ENCODE assay signal across 9 mouse cellular contexts in genomic region chr11:87444056-87444455, GRCm38 (mm10). TPM values are rescaled to one million over a fixed set of nuclear protein-coding genes. Genes with fewer than 3 reads are reported as not detected.
A peak's percentile ranks its signal among the peaks of the same experiment; 100 is the strongest.
DNase-seq lines count a peak whose midpoint lies in the region; ATAC-seq and TF ChIP-seq lines count a peak whose summit lies in the region.
"Not testable (repeated sequence)": the region's sequence is repeated elsewhere in the genome, so short reads cannot be mapped to it uniquely, and the experiment has no call there.
"Had no signal": no experiment of that assay in that cellular context is flagged by ENCODE, and none has a peak within 500 bp of the region (broad histone marks: within the 10 kb centered on the region; RNA-seq: fewer than 3 reads in every experiment).

No protein-coding gene starts in this region.

- not testable (repeated sequence) for H3K27me3 ChIP-seq in MEL (ENCODE audit: control insufficient read depth in 1 of 2, insufficient read depth in 2 of 2, low read length in 2 of 2); forebrain, embryonic 15.5 days; hindbrain, embryonic 13.5 days; liver, embryonic 12.5 days (replicated peaks); liver, postnatal 0 days (ENCODE audit: insufficient read depth, low read length); midbrain, embryonic 15.5 days (replicated peaks); stomach, embryonic 15.5 days (replicated peaks)

- not testable (repeated sequence) for ATAC-seq in forebrain, embryonic 15.5 days (replicated peaks); hindbrain, embryonic 13.5 days (ENCODE audit: low FRiP score); liver, embryonic 12.5 days; liver, postnatal 0 days; midbrain, embryonic 15.5 days (replicated peaks); stomach, embryonic 15.5 days (ENCODE audit: insufficient read depth, low FRiP score, low read depth)

- H3K9me3 ChIP-seq in MEL (replicated peaks; ENCODE audit: insufficient read depth, low read length); forebrain, embryonic 15.5 days; hindbrain, embryonic 13.5 days; liver, embryonic 12.5 days (replicated peaks); liver, postnatal 0 days (ENCODE audit: low read length); midbrain, embryonic 15.5 days; stomach, embryonic 15.5 days: not testable (repeated sequence)

- 76% methylated on average over 10 of the region's 10 CpGs for WGBS in forebrain, embryonic 15.5 days
- WGBS in hindbrain, embryonic 13.5 days: 73% methylated on average over 10 of the region's 10 CpGs
- 49% methylated on average over 10 of the region's 10 CpGs for WGBS in liver, embryonic 12.5 days (ENCODE audit: insufficient replicate concordance)
- 64% methylated on average over 10 of the region's 10 CpGs for WGBS in liver, postnatal 0 days (ENCODE audit: insufficient replicate concordance)
- WGBS in midbrain, embryonic 15.5 days: 67% methylated on average over 10 of the region's 10 CpGs
- WGBS in stomach, embryonic 15.5 days: 65% methylated on average over 10 of the region's 10 CpGs

- H3K27ac ChIP-seq in MEL (ENCODE audit: control insufficient read depth, low read depth, low read length): 0 out of 2 replicates have a peak overlapping the region, but pooled peaks have one; percentile 8
- H3K27ac ChIP-seq in forebrain, embryonic 15.5 days (replicated peaks): peak overlapping the region; percentile 86; the same call in 1 of the 2 replicates
- peak overlapping the region; percentile 88 for H3K27ac ChIP-seq in hindbrain, embryonic 13.5 days
- H3K27ac ChIP-seq in liver, embryonic 12.5 days: peak overlapping the region; percentile 78; the same call in 1 of the 2 replicates
- H3K27ac ChIP-seq in liver, postnatal 0 days (ENCODE audit: low read depth): 0 out of 2 replicates have a peak overlapping the region, but pooled peaks have one; percentile 72
- H3K27ac ChIP-seq in midbrain, embryonic 15.5 days: peak overlapping the region; percentile 80
- 0 out of 2 replicates have a peak overlapping the region, but pooled peaks have one; percentile 80 for H3K27ac ChIP-seq in stomach, embryonic 15.5 days

- not testable (repeated sequence) for TF ChIP-seq EP300 in MEL (IDR thresholded peaks at IDR 0.05; ENCODE audit: low read depth in 1 of 2, low read length in 2 of 2); liver, postnatal 0 days (IDR thresholded peaks at IDR 0.05; ENCODE audit: low read depth)

- not testable (repeated sequence) for H3K4me3 ChIP-seq in MEL (ENCODE audit: control insufficient read depth in 1 of 2, insufficient read depth in 1 of 2, low read depth in 2 of 2, low read length in 2 of 2); forebrain, embryonic 15.5 days; hindbrain, embryonic 13.5 days; liver, embryonic 12.5 days; liver, postnatal 0 days (ENCODE audit: low read depth, low read length); midbrain, embryonic 15.5 days; stomach, embryonic 15.5 days (replicated peaks)

- H3K9ac ChIP-seq in MEL (ENCODE audit: control insufficient read depth, low read depth, low read length, poor library complexity, severe bottlenecking); forebrain, embryonic 15.5 days (replicated peaks); hindbrain, embryonic 13.5 days; liver, embryonic 12.5 days; liver, postnatal 0 days (replicated peaks); midbrain, embryonic 15.5 days; stomach, embryonic 15.5 days: not testable (repeated sequence)

- H3K79me2 ChIP-seq in MEL (ENCODE audit: control insufficient read depth, insufficient read depth, low read length, poor library complexity): not testable (repeated sequence)

- H3K36me3 ChIP-seq in MEL (ENCODE audit: control insufficient read depth in 1 of 2, insufficient read depth in 2 of 2, low read length in 2 of 2): peaks cover 0 to 16% of the 10 kb centered on the region in 2 experiments; a peak in 2 of 4 replicates
- not testable (repeated sequence) for H3K36me3 ChIP-seq in forebrain, embryonic 15.5 days; hindbrain, embryonic 13.5 days; liver, embryonic 12.5 days; liver, postnatal 0 days (replicated peaks; ENCODE audit: insufficient read depth, low read length); midbrain, embryonic 15.5 days (replicated peaks); stomach, embryonic 15.5 days

- DNase-seq in MEL (ENCODE audit: low read depth, low spot score): peak; percentile 55
- DNase-seq in liver, postnatal 0 days: not testable (repeated sequence)

- TF ChIP-seq CTCF in MEL (IDR thresholded peaks at IDR 0.05 in 2 of 3, conservative IDR thresholded peaks at IDR 0.05 in 1 of 3; ENCODE audit: control insufficient read depth in 1 of 3, insufficient read depth in 1 of 3, low read depth in 2 of 3, low read length in 3 of 3, poor library complexity in 1 of 3, severe bottlenecking in 1 of 3); liver, postnatal 0 days (IDR thresholded peaks at IDR 0.05; ENCODE audit: low read depth): not testable (repeated sequence)

- H3K4me2 ChIP-seq in forebrain, embryonic 15.5 days (replicated peaks); hindbrain, embryonic 13.5 days; liver, embryonic 12.5 days; liver, postnatal 0 days (ENCODE audit: low read depth, low read length); midbrain, embryonic 15.5 days; stomach, embryonic 15.5 days: not testable (repeated sequence)

- not testable (repeated sequence) for TF ChIP-seq RAD21 in MEL (IDR thresholded peaks at IDR 0.05; ENCODE audit: low read depth, low read length)

- TF ChIP-seq POLR2A in MEL (IDR thresholded peaks at IDR 0.05; ENCODE audit: control insufficient read depth in 1 of 2, insufficient read depth in 1 of 2, low read depth in 1 of 2, low read length in 2 of 2, poor library complexity in 1 of 2): not testable (repeated sequence)

- H3K4me1 ChIP-seq in MEL (ENCODE audit: control insufficient read depth in 1 of 2, insufficient read depth in 2 of 2, low read length in 2 of 2): peaks cover 8 to 20% of the 10 kb centered on the region in 2 experiments
- peaks cover 15% of the 10 kb centered on the region for H3K4me1 ChIP-seq in forebrain, embryonic 15.5 days
- peaks cover 11% of the 10 kb centered on the region for H3K4me1 ChIP-seq in hindbrain, embryonic 13.5 days (replicated peaks)
- peaks cover 31% of the 10 kb centered on the region for H3K4me1 ChIP-seq in liver, embryonic 12.5 days
- not testable (repeated sequence) for H3K4me1 ChIP-seq in liver, postnatal 0 days (ENCODE audit: insufficient read depth); stomach, embryonic 15.5 days
- peaks cover 15% of the 10 kb centered on the region; the same call in 1 of the 2 replicates for H3K4me1 ChIP-seq in midbrain, embryonic 15.5 days

RNA-seq across cellular contexts. Expression of gene Tex14, which starts 39.2 kb away (rescaled TPM):
- 0.23 and 0.42 TPM in 2 replicates for total RNA-seq in MEL (2012; rRNA removed)
- polyA plus RNA-seq in MEL (2012; ENCODE audit: insufficient read depth in 1 of 2, insufficient read length in 2 of 2, low read depth in 1 of 2, low replicate concordance in 2 of 2, missing spikeins in 1 of 2): under 1 TPM in 1 of 2 experiments, not detected in 1; 0.42 TPM
- 0.31 TPM in 1 of 2 replicates, not detected in the other for polyA plus RNA-seq in forebrain, embryonic 15.5 days (2015; fragmentation: Nextera tagmentation; extraction: Ambion mirVana)
- polyA plus RNA-seq in hindbrain, embryonic 13.5 days (2015; fragmentation: Nextera tagmentation; extraction: Ambion mirVana): 1.00 and 1.0 TPM in 2 replicates
- polyA plus RNA-seq in liver, embryonic 12.5 days (2016; fragmentation: Nextera tagmentation; extraction: Ambion mirVana): not detected in 2 replicates
- 0.24 TPM in 1 of 2 replicates, not detected in the other for polyA plus RNA-seq in liver, postnatal 0 days (2015; fragmentation: Nextera tagmentation; extraction: Ambion mirVana)
- polyA plus RNA-seq in midbrain, embryonic 15.5 days (2015; fragmentation: Nextera tagmentation; extraction: Ambion mirVana): 0.28 and 0.50 TPM in 2 replicates
- polyA plus RNA-seq in stomach, embryonic 15.5 days (2015; fragmentation: Nextera tagmentation; extraction: Ambion mirVana): 0.46 and 0.59 TPM in 2 replicates
- polyA plus RNA-seq: C2C12; hindbrain, embryonic 10.5 days had no signal

RNA-seq across cellular contexts. Expression of gene Rad51c, which starts 39.3 kb away (rescaled TPM):
- 1.5 and 2.5 TPM in 2 replicates for total RNA-seq in MEL (2012; rRNA removed)
- 1 to 10 TPM in 1 of 2 experiments, not detected in 1; 1.9 TPM for polyA plus RNA-seq in MEL (2012; ENCODE audit: insufficient read depth in 1 of 2, insufficient read length in 2 of 2, low read depth in 1 of 2, low replicate concordance in 2 of 2, missing spikeins in 1 of 2)
- 6.6 and 7.2 TPM in 2 replicates for polyA plus RNA-seq in forebrain, embryonic 15.5 days (2015; fragmentation: Nextera tagmentation; extraction: Ambion mirVana)
- polyA plus RNA-seq in hindbrain, embryonic 13.5 days (2015; fragmentation: Nextera tagmentation; extraction: Ambion mirVana): 5.1 and 6.2 TPM in 2 replicates
- polyA plus RNA-seq in liver, embryonic 12.5 days (2016; fragmentation: Nextera tagmentation; extraction: Ambion mirVana): 5.0 and 5.9 TPM in 2 replicates
- polyA plus RNA-seq in liver, postnatal 0 days (2015; fragmentation: Nextera tagmentation; extraction: Ambion mirVana): 1.6 and 2.6 TPM in 2 replicates
- polyA plus RNA-seq in midbrain, embryonic 15.5 days (2015; fragmentation: Nextera tagmentation; extraction: Ambion mirVana): 4.0 and 4.5 TPM in 2 replicates
- 6.3 and 6.5 TPM in 2 replicates for polyA plus RNA-seq in stomach, embryonic 15.5 days (2015; fragmentation: Nextera tagmentation; extraction: Ambion mirVana)

Comparison
In these comparisons a context has a peak if more than half of its experiments do, and no peak if none do; other contexts are left out.
1. H3K27ac ChIP-seq: peak in every context shown above with its lines; median percentile 88 in hindbrain, embryonic 13.5 days; 86 in forebrain, embryonic 15.5 days; 80 in midbrain, embryonic 15.5 days; 80 in stomach, embryonic 15.5 days; 78 in liver, embryonic 12.5 days; 72 in liver, postnatal 0 days; 8 in MEL.